Mouse (Mus musculus) midbrain, embryonic 14.5 days (tissue): ENCODE results near the gene Nsmce4a. TPM values are rescaled to one million over a fixed set of nuclear protein-coding genes. Genes with fewer than 3 reads are reported as not detected.

Source experiments
- ATAC-seq: fragments of 200-750 bp; cut with Nextera tagmentation; 2 replicates; pipeline ENCODE4 v1.8.0; 2017; ENCODE audit warnings: moderate number of reproducible peaks, moderate library complexity; ENCODE audit not compliant: low FRiP score, low TSS enrichment
- DNase-seq: peaks from one replicate; pipeline ENCODE4 v3.0.0-alpha.2; 2015
- H3K27ac ChIP-seq: fragments of 300-500 bp; sonication (generic); replicated peaks from 2 replicates; pipeline ENCODE4 v1.5.1; 2014; ENCODE audit warnings: mild to moderate bottlenecking, low read depth, low read length, moderate library complexity
- H3K27me3 ChIP-seq: fragments of 300-500 bp; sonication (generic); 2 replicates; pipeline ENCODE4 v1.6.1; 2014; ENCODE audit warnings: low read length, control low read depth, mixed read lengths; ENCODE audit not compliant: control insufficient read depth, insufficient read depth
- H3K36me3 ChIP-seq: fragments of 300-500 bp; sonication (generic); 2 replicates; pipeline ENCODE4 v1.6.1; 2014; ENCODE audit warnings: low read length, control low read depth; ENCODE audit not compliant: control insufficient read depth, insufficient read depth
- H3K4me1 ChIP-seq: fragments of 300-500 bp; sonication (generic); 2 replicates; pipeline ENCODE4 v1.6.1; 2014; ENCODE audit warnings: mild to moderate bottlenecking, antibody characterized with exemption, low read length, control low read depth; ENCODE audit not compliant: control insufficient read depth, insufficient read depth
- H3K4me2 ChIP-seq: fragments of 300-500 bp; sonication (generic); 2 replicates; pipeline ENCODE4 v1.6.1; 2014; ENCODE audit warnings: mild to moderate bottlenecking, low read length, moderate library complexity
- H3K4me3 ChIP-seq: fragments of 300-500 bp; sonication (generic); replicated peaks from 2 replicates; pipeline ENCODE4 v1.5.1; 2014; ENCODE audit warnings: low read depth, low read length
- H3K9ac ChIP-seq: fragments of 300-500 bp; sonication (generic); replicated peaks from 2 replicates; pipeline ENCODE4 v1.6.1; 2014; ENCODE audit warnings: mild to moderate bottlenecking, low read length, moderate library complexity
- H3K9me3 ChIP-seq: fragments of 300-500 bp; sonication (generic); 2 replicates; pipeline ENCODE4 v1.6.1; 2016; ENCODE audit warnings: low read length, control low read depth, mixed read lengths; ENCODE audit not compliant: control insufficient read depth
- WGBS: fragments of 180-500 bp; shearing (Covaris S2); extraction: QIAGEN DNeasy Blood & Tissue Kit; methylation state at CpG from one replicate; pipeline ENCODE4 v1.1.7; 2014; 5-methylcytosine and 5-hydroxymethylcytosine counted together
- polyA plus RNA-seq: library from polyadenylated mRNA; unstranded; fragments of >200 nt; fragmentation: Nextera tagmentation; extraction: Ambion mirVana; gene quantifications from 2 replicates; pipeline ENCODE4 v1.2.1, GENCODE M21; 2014

Gene Nsmce4a
- polyA plus RNA-seq = 99.1 and 114 TPM in 2 replicates

DNA sequence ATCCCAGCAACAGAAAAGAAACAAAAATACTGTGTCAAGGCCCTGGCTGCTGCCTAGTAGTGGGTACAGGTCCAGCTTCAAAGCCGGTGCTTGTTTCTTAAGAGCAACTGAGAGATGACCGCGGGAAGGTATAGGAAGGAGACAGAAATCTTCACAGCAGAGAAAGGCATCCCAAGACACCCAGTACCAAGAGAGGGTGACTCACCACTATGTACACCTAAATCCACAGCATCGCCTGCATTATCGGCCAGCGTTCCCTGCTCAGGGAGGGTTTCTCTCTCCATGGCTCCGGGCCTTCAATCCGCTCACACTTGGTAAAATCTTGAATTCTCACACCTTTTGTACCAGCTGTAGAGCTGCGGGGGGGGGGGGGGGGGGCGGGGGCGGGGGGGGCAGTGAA, at the start of gene Nsmce4a:
TSS of gene Nsmce4a (minus strand) at position 298 of the 400 bp plus-strand sequence.
- no peak within 1 kb of the TSS for H3K27ac ChIP-seq
- ATAC-seq (no peak), DNase-seq (no peak)

GRCm38 (mm10) chr7:130622359-130622758, 49.4 kb upstream of the Nsmce4a start:
- Histone ChIP-seq H3K4me3 (no peak overlapping the region), H3K4me1 (no peaks in the 10 kb centered on the region), H3K9me3 (no peaks in the 10 kb centered on the region), H3K36me3 (no peaks in the 10 kb centered on the region), H3K27me3 (no peaks in the 10 kb centered on the region), H3K27ac (no peak overlapping the region), H3K9ac (no peak overlapping the region), H3K4me2 (no peak overlapping the region)
- 89% methylated on average over 4 of the region's 4 CpGs for whole genome bisulfite sequencing
- no peak for DNase-seq
- ATAC-seq = no peak

More for the DNA sequence above, at the start of gene Nsmce4a:
- WGBS = 88% methylated on average over 8 of the region's 11 CpGs
- H3K4me2 ChIP-seq = no peak within 1 kb of the TSS
- no peaks in the 10 kb centered on the region for H3K9me3 ChIP-seq
- H3K4me1 ChIP-seq = 0 out of 2 replicates have a peak, but pooled peaks cover 2% of the 10 kb centered on the region
- no peak within 1 kb of the TSS for H3K4me3 ChIP-seq
- H3K27me3 ChIP-seq = no peaks in the 10 kb centered on the region
- H3K9ac ChIP-seq = no peak within 1 kb of the TSS
- H3K36me3 ChIP-seq = no peaks in the 10 kb centered on the region

DNA sequence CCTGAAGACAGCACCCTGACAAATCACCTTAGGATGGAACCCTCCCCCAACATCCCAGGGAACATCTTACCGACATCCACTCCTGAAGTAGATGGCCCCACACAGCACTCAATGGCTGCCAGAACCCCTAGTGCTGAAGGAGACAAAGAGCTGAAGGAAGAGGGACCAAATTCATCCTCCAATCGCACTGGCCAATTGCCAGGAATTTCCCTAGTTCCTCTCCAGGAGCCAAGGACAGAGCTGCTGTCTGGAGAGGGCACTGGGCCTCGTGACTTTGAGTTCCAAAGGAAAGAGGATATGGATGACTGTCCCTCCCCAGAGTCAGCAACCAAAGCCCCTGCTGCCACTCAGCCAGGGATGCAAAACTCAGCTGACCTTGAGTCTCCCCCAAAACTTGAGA, 49.0 kb upstream of the Nsmce4a start:
- Histone ChIP-seq H3K27me3 (no peaks in the 10 kb centered on the region), H3K27ac (no peak overlapping the region), H3K4me3 (no peak overlapping the region), H3K9me3 (no peaks in the 10 kb centered on the region), H3K4me2 (no peak overlapping the region), H3K9ac (no peak overlapping the region), H3K4me1 (no peaks in the 10 kb centered on the region), H3K36me3 (no peaks in the 10 kb centered on the region)
- ATAC-seq (no peak), DNase-seq (no peak)
- 66% methylated on average over 3 of the region's 3 CpGs for WGBS

DNA sequence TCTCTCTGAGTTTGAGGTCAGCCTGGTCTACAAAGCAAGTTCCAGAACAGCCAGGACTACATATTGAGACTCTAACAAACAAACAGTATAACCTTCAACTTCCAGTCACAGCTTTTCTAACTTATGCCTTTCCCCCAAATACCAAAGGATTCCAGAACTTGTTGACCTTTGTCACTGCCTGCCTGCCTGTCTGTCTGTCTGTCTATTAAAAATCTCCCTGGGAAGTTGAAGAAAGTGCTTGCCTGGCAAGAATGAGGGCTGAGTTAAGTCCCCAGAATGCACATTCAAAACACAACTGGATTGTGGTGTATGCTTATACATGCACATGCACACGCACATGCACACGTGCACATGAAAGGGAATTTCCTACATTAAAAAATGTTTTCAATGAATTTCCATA, 48.1 kb upstream of the Nsmce4a start:
- H3K36me3 ChIP-seq = no peaks in the 10 kb centered on the region
- no peak overlapping the region for H3K9ac ChIP-seq
- H3K9me3 ChIP-seq = no peaks in the 10 kb centered on the region
- 97% methylated on average over 2 of the region's 2 CpGs for WGBS
- no peak overlapping the region for H3K4me2 ChIP-seq
- H3K4me3 ChIP-seq = no peak overlapping the region
- ATAC-seq (no peak), DNase-seq (no peak)
- no peaks in the 10 kb centered on the region for H3K27me3 ChIP-seq
- no peaks in the 10 kb centered on the region for H3K4me1 ChIP-seq
- no peak overlapping the region for H3K27ac ChIP-seq

- no peak overlapping the region for H3K9ac ChIP-seq
- ATAC-seq (no peak), DNase-seq (peak; percentile 57)
- H3K36me3 ChIP-seq = no peaks in the 10 kb centered on the region
- WGBS = 27% methylated on average over 3 of the region's 3 CpGs
- H3K27me3 ChIP-seq = no peaks in the 10 kb centered on the region
- H3K9me3 ChIP-seq = no peaks in the 10 kb centered on the region
- no peak overlapping the region for H3K27ac ChIP-seq
- no peaks in the 10 kb centered on the region for H3K4me1 ChIP-seq
- H3K4me3 ChIP-seq = no peak overlapping the region
- no peak overlapping the region for H3K4me2 ChIP-seq
Observed at GRCm38 (mm10) chr7:130617591-130617990, 44.7 kb upstream of the Nsmce4a start.

DNA sequence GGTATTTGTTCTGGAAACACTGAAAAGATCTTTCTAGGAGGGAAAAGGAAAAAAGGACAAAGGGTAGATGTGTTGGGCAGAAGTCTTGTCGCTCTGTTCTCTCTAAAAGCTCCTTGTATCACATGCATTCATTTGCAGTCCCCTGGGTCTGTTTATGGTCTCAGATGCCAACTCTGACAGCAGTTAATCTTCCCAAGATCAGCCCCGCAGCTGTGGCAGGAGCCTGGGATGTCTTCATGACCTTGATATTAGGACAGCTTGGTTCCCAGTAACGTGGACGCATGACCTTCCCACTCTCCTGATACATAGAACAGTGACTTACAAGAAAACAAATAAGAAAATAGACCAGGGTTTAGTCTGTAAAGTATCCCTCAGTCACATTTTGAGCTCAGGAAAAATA, 41.1 kb upstream of the Nsmce4a start:
- Histone ChIP-seq H3K27me3 (no peaks in the 10 kb centered on the region), H3K4me3 (no peak overlapping the region), H3K9me3 (no peaks in the 10 kb centered on the region), H3K9ac (no peak overlapping the region), H3K36me3 (no peaks in the 10 kb centered on the region), H3K4me2 (no peak overlapping the region), H3K27ac (no peak overlapping the region), H3K4me1 (no peaks in the 10 kb centered on the region)
- no peak for ATAC-seq
- WGBS = 46% methylated on average over 4 of the region's 4 CpGs
- no peak for DNase-seq

DNA sequence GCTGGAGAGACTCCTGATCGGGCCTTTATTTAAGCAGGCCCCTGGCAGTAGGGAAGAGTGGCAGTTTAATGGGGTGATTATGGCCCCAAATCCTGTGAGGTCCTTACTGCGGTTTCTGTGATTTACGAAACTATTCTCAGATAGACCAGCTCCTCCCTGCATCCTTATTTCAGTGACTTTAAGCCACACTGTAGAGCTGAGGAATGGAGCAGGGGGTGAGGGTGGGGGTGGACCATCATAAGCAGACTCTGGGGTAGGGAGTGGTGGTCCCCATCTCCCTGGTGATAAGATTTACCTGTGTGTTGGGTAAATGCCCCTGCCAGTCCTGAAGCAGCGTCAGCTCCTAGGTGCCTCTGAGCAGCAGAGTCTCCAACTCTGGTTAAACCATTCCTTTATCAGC, 34.0 kb upstream of the Nsmce4a start:
- no peak for ATAC-seq
- DNase-seq = no peak
- H3K4me2 ChIP-seq = no peak overlapping the region
- no peak overlapping the region for H3K9ac ChIP-seq
- no peaks in the 10 kb centered on the region for H3K36me3 ChIP-seq
- H3K9me3 ChIP-seq = no peaks in the 10 kb centered on the region
- no peak overlapping the region for H3K4me3 ChIP-seq
- H3K4me1 ChIP-seq = no peaks in the 10 kb centered on the region
- H3K27me3 ChIP-seq = no peaks in the 10 kb centered on the region
- no peak overlapping the region for H3K27ac ChIP-seq
- 64% methylated on average over 4 of the region's 4 CpGs for WGBS

DNA sequence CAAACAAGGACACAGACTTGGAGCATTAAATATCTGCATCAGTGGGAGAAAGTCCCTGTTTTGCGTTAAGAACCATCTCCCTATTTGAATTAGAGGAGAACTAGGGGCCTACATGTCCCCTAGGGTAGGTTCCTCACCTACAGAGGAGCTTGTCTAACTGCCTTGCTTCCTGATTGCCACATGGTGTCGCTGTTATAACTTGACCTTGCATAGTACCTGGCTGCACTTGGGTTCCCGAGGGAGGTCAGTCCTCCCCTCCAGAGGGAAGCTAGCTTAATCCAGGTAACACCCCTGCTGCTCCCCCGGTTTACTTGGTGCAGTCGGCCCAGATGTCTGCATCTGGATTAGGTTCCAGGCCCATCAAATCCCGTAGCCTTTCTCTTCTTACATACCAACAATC, 32.2 kb upstream of the Nsmce4a start:
- H3K4me3 ChIP-seq = no peak overlapping the region
- no peaks in the 10 kb centered on the region for H3K9me3 ChIP-seq
- no peaks in the 10 kb centered on the region for H3K36me3 ChIP-seq
- no peaks in the 10 kb centered on the region for H3K27me3 ChIP-seq
- H3K4me2 ChIP-seq = no peak overlapping the region
- H3K4me1 ChIP-seq = no peaks in the 10 kb centered on the region
- peak; percentile 14 for DNase-seq
- no peak overlapping the region for H3K27ac ChIP-seq
- H3K9ac ChIP-seq = no peak overlapping the region
- no peak for ATAC-seq
- 32% methylated on average over 6 of the region's 6 CpGs for WGBS

DNA sequence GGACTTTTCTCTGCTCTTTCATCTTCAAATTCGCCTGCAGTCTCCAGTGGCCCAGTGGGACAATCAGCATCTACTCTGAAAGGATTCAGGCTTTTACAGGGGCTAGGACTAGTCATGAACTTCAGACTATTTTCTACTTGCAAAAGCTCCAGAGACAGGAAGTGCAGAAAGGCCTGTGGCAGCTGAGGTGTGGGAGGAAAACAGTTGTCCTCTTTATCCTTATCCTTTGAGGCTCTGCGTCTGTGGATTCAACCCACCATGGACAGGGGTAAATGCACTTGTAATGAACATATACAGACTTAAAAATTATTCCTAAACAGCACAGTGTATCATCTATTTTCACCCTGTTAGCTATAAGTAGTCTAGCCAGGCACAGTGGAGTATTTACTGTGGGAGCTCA, 31.5 kb upstream of the Nsmce4a start:
- 75% methylated on average over 2 of the region's 2 CpGs for WGBS
- no peak for ATAC-seq
- Histone ChIP-seq H3K27ac (no peak overlapping the region), H3K36me3 (no peaks in the 10 kb centered on the region), H3K9ac (no peak overlapping the region), H3K9me3 (no peaks in the 10 kb centered on the region), H3K4me1 (no peaks in the 10 kb centered on the region), H3K27me3 (no peaks in the 10 kb centered on the region), H3K4me3 (no peak overlapping the region), H3K4me2 (no peak overlapping the region)
- no peak for DNase-seq
